Mouse (Mus musculus): ENCODE data around the gene Sulf2.
"Not testable (repeated sequence)": the region's sequence is repeated elsewhere in the genome, so short reads cannot be mapped to it uniquely, and the experiment has no call there.

Sulf2 gene

DNA sequence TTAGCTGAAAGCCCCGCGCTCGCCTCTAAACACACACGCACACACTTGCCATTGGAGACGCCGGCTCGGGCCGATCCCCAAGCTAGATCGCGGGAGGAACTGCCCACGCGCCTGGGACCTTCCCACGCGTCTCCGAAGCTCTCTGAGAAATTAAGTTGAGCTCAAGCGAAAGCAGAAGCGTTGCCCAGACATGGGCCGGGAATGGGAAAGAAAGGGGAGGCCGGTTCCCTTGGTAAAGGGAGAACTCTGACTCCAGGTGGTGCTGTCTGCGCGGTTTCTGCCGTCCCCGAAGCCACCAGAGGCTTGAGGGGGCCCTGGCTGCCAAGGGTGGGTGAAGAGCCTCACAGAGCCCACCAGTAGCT is at the start of gene Sulf2:
Gene Sulf2, minus strand, starts transcription at position 210 of the 362 bp plus-strand sequence.
- DNase-seq (ENCODE audit: low read depth), result no peak

GRCm38 (mm10) chr2:166204174-166204573 is 48.7 kb upstream of the Sulf2 start:
- DNase-seq (ENCODE audit: low read depth), result no peak

- no peak for DNase-seq (ENCODE audit: low read depth)
These were observed 48.2 kb upstream of the Sulf2 start for GRCm38 (mm10) chr2:166203647-166204046.

- no peak for DNase-seq (ENCODE audit: low read depth)
These were observed 42.5 kb upstream of the Sulf2 start for GRCm38 (mm10) chr2:166197964-166198363.

GRCm38 (mm10) chr2:166197064-166197463 is 41.6 kb upstream of the Sulf2 start:
- DNase-seq (ENCODE audit: low read depth), result no peak

DNA sequence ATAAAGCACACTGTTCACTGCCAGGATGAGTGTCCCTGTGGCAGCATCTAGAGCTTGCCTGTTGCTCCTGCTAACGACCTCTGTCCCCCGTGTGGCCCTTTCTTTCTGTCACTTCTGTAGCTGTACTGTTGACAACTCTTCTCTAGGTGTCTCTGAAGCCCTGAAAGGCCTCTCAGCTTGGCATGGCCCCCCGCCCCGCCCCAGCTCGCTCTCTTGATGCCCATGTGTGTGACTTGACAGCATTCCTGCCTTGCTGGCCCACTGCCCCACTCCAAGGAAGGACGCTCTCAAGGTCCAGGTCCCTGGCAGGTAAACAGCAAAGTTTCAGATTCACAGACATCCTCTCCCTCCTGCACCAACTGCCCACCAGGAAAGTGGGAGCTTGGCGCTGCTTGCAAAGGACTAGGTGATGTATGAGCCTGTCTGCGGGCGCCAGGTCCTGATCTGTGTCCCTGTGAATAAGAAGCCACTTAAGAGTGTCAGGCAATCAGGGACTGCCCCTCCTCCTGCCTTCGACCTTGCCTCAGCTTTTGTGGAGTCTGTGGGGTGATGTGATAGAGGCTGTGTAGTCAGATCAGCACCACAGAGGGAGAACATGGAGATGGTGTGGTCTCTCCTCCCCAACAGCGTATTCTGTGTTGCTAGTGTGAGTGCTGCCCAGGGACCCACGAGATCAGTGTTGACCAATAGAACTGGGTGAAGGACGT is 40.8 kb upstream of the Sulf2 start:
- DNase-seq (ENCODE audit: low read depth), result no peak

- DNase-seq (ENCODE audit: low read depth), result no peak
These were observed 39.6 kb upstream of the Sulf2 start for GRCm38 (mm10) chr2:166195041-166195440.

- DNase-seq (ENCODE audit: low read depth), result no peak
These were observed 38.8 kb upstream of the Sulf2 start for GRCm38 (mm10) chr2:166194112-166194758.

DNA sequence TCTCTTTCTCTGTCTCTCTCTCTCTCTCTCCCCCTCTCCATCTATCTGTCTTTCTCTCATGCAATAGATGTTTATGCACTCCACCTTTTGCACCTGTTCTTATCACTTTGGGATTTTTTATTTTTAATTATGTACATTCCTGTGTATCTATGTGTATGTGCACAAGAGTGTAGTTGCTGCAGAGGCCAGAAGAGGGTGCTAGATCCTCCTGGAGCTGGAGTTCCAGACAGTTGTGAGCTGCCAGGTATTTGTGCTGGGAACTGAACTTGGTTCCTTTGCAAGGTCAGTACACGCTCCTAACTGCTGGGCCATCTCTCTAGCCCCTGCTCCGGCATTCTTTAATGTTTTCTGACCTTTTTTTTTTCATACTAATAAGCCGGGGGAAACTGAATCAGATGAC is 38.0 kb upstream of the Sulf2 start:
- DNase-seq (ENCODE audit: low read depth), result no peak

DNA sequence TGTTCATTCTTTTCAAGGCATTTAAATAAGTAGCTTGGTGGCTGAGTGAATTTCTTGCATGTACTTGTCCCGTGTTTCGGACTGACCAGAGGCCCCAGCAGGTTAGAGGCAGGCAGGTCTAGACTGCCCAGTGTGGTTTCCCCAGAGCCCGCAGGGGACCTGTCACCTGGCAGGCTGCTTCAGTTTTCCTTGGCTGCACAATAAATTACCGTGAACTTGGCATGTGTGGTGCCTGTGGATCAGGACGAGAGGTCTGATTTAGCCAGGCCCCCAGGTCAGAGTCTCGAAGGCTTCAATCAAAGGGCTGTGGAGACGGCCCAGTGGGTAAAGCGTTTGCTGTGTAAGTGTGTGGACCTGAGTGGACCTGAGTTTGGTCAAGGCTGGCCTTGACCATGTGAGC is 35.4 kb upstream of the Sulf2 start:
- no peak for DNase-seq (ENCODE audit: low read depth)

DNA sequence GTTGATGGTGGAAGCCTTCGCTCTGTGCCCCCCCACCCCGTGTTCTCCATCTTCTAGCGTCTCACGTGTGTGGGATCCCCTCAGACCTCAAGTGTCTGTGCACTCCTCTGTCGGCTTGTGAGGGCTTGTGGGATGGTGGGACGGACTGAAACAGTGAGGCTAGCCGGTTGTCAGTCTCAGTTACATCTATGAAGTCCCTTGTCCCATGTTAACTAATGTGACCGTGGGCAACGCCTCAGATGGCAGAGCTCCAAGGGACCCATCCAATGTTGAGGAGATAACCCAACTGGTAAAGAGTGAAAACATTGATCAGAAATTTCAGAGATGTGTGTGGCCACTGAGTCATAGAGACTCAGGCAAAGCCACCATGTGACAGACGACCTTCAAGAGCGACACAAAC is 33.7 kb upstream of the Sulf2 start:
- no peak for DNase-seq (ENCODE audit: low read depth)

- DNase-seq (ENCODE audit: low read depth), result not testable (repeated sequence)
These were observed 32.5 kb upstream of the Sulf2 start for GRCm38 (mm10) chr2:166187874-166188453.

DNA sequence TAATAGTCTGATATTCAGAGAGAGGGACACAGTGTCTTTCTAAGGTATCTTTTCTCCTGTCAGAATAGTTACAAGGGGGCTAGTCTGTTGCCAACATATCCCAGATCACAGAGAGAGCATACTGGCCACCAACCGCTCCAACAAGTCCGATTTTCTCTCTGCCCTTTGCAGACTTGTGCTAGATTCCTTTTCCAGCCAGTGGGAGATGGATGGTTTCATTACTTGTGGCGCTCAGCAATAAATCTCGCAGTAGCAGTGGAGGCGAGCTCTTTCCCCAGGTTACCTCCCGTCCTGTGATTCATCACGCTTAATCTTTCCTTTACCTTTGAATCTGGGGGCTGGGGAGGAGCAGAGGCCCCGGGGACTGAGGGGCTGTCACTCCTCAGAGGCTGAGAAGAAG is 31.9 kb upstream of the Sulf2 start:
- DNase-seq (ENCODE audit: low read depth), result not testable (repeated sequence)

- DNase-seq (ENCODE audit: low read depth), result no peak
These were observed 30.9 kb upstream of the Sulf2 start for GRCm38 (mm10) chr2:166186244-166186948.

GRCm38 (mm10) chr2:166185768-166186167 is 30.3 kb upstream of the Sulf2 start:
- no peak for DNase-seq (ENCODE audit: low read depth)

- DNase-seq (ENCODE audit: low read depth), result no peak
These were observed 29.0 kb upstream of the Sulf2 start for GRCm38 (mm10) chr2:166184417-166184816.

DNA sequence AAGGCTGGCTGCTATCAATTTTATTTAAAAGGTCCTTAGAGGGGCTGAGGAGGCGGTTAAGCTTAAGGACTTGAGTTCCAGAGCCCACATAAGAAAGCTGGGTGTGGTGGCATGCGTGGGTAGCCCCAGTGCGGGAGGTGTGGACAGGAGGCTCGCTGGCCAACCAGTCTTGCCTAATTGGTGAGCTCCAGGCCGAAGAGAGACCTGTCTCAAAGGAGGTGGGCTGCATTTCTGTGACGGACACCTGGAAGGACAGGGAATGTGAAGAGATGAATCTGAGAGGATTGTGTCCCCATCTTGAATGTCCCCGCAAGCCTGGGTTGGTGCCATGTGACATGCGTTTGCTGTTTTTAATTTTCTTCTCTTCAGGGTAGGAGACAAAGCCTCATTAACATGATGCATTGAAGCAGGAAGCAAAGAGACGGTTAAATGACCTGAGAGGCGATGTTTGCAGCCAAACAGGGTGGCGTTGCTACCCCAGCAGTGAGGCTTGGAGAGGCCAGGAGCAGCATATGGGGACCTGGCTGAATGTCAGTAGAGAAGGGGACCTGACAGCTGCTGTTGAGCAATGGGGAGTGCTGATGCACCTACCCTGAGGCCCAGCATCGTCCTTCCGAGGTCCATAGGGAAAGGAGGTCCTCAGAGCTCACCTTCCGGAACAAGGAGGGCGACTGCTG is 26.7 kb upstream of the Sulf2 start:
- DNase-seq (ENCODE audit: low read depth), result no peak

- no peak for DNase-seq (ENCODE audit: low read depth)
These were observed 25.5 kb upstream of the Sulf2 start for GRCm38 (mm10) chr2:166180744-166181508.

- DNase-seq (ENCODE audit: low read depth), result no peak
These were observed 24.7 kb upstream of the Sulf2 start for GRCm38 (mm10) chr2:166180136-166180649.

GRCm38 (mm10) chr2:166179457-166180101 is 24.1 kb upstream of the Sulf2 start:
- no peak for DNase-seq (ENCODE audit: low read depth)

All from naive thymus-derived CD4-positive, alpha-beta T cell, adult 2 months (primary cell).